Mouse (Mus musculus): ENCODE measurements at regions not wholly inside any gene's neighbourhood (a gene's known extent, or its start where the extent isn't known, plus 50 kb on each side); places are given as distances from the start of the nearest gene placed in this dataset.

DNA sequence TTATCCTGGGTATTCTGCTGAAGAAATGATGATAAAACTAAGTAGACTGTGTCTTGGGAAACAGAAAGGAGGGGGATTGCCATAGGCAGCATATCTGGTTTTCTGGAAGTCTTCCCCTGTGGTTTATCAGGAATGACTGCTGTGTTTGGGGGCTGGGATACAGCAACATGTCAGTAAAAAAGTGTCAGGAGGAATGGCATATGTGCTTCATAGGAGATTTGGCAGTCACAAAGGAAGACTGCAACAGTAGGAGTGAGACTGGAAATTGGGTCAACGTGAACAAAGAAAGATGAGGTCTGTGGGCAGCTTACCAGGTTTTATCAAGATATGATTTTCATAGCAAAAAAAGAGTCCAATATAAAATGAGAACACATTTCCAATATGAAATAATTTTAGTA is 641.1 kb upstream of the Nrxn1 start:
- TF ChIP-seq CTCF (IDR thresholded peaks at IDR 0.05), result no peak
- no peak for TF ChIP-seq EP300 (IDR thresholded peaks at IDR 0.05)

Data from lung, postnatal 0 days (tissue).